Mouse (Mus musculus) forebrain, embryonic 15.5 days (tissue): Measurements from ENCODE around the gene BC029722. TPM values are rescaled to one million over a fixed set of nuclear protein-coding genes. Genes with fewer than 3 reads are reported as not detected.

ENCODE experiments used
- ATAC-seq: fragments of 200-750 bp; cut with Nextera tagmentation; replicated peaks from 2 replicates; pipeline ENCODE4 v1.8.0; 2017; ENCODE audit warnings: mild to moderate bottlenecking, moderate TSS enrichment, moderate library complexity
- H3K27ac ChIP-seq: fragments of 300-500 bp; sonication (generic); replicated peaks from 2 replicates; pipeline ENCODE4 v1.5.1; 2015; ENCODE audit warnings: mild to moderate bottlenecking, inconsistent platforms
- H3K27me3 ChIP-seq: fragments of 300-500 bp; sonication (generic); 2 replicates; pipeline ENCODE4 v1.6.1; 2015; ENCODE audit warnings: inconsistent platforms
- H3K36me3 ChIP-seq: fragments of 300-500 bp; sonication (generic); 2 replicates; pipeline ENCODE4 v1.6.1; 2015; ENCODE audit warnings: mild to moderate bottlenecking, inconsistent platforms
- H3K4me1 ChIP-seq: fragments of 300-500 bp; sonication (generic); 2 replicates; pipeline ENCODE4 v1.6.1; 2015; ENCODE audit warnings: inconsistent platforms
- H3K4me2 ChIP-seq: fragments of 300-500 bp; sonication (generic); replicated peaks from 2 replicates; pipeline ENCODE4 v1.6.1; 2015; ENCODE audit warnings: mild to moderate bottlenecking, inconsistent platforms
- H3K4me3 ChIP-seq: fragments of 300-500 bp; sonication (generic); 2 replicates; pipeline ENCODE4 v1.5.1; 2015; ENCODE audit warnings: mild to moderate bottlenecking, inconsistent platforms
- H3K9ac ChIP-seq: fragments of 300-500 bp; sonication (generic); replicated peaks from 2 replicates; pipeline ENCODE4 v1.6.1; 2015; ENCODE audit warnings: mild to moderate bottlenecking, inconsistent platforms
- H3K9me3 ChIP-seq: fragments of 300-500 bp; sonication (generic); 2 replicates; pipeline ENCODE4 v1.6.1; 2016; ENCODE audit warnings: inconsistent platforms
- WGBS: fragments of 180-500 bp; shearing (Covaris S2); methylation state at CpG from one replicate; pipeline ENCODE4 v1.1.7; 2015; ENCODE audit warnings: mixed read lengths; 5-methylcytosine and 5-hydroxymethylcytosine counted together
- polyA plus RNA-seq: library from polyadenylated mRNA; unstranded; fragments of >200 nt; fragmentation: Nextera tagmentation; extraction: Ambion mirVana; gene quantifications from 2 replicates; pipeline ENCODE4 v1.2.1, GENCODE M21; 2015

BC029722 gene
- polyA plus RNA-seq, 1 experiment from 2014 or later, result 32.5 TPM

GRCm38 (mm10) chr2:155817301-155818245 is 1.7 kb downstream of the BC029722 start:
- no peak overlapping the region for H3K4me2 ChIP-seq
- H3K27me3 ChIP-seq, result no peaks in the 10 kb centered on the region
- no peak overlapping the region for H3K4me3 ChIP-seq
- ATAC-seq, result no peak
- H3K9me3 ChIP-seq, result no peaks in the 10 kb centered on the region
- H3K9ac ChIP-seq, result no peak overlapping the region
- H3K4me1 ChIP-seq, result peaks cover 20% of the 10 kb centered on the region
- peaks cover 39% of the 10 kb centered on the region for H3K36me3 ChIP-seq
- 78% methylated on average over 10 of the region's 10 CpGs for WGBS
- no peak overlapping the region for H3K27ac ChIP-seq

GRCm38 (mm10) chr2:155816179-155816578 is 3.0 kb downstream of the BC029722 start:
- Histone ChIP-seq H3K9me3 (no peaks in the 10 kb centered on the region), H3K36me3 (peaks cover 27% of the 10 kb centered on the region), H3K4me2 (no peak overlapping the region), H3K9ac (no peak overlapping the region), H3K27me3 (no peaks in the 10 kb centered on the region), H3K27ac (no peak overlapping the region), H3K4me1 (peaks cover 20% of the 10 kb centered on the region), H3K4me3 (no peak overlapping the region)
- ATAC-seq, result no peak
- WGBS, result 90% methylated on average over 1 of the region's 1 CpGs

- 41% methylated on average over 5 of the region's 5 CpGs for WGBS
- H3K4me1 ChIP-seq, result peaks cover 20% of the 10 kb centered on the region
- no peak overlapping the region for H3K27ac ChIP-seq
Measured at GRCm38 (mm10) chr2:155814829-155815228, 4.4 kb downstream of the BC029722 start.

GRCm38 (mm10) chr2:155812637-155813036 is 6.6 kb downstream of the BC029722 start:
- Histone ChIP-seq H3K9me3 (no peaks in the 10 kb centered on the region), H3K27me3 (no peaks in the 10 kb centered on the region), H3K4me1 (peaks cover 2% of the 10 kb centered on the region; the same call in 1 of the 2 replicates), H3K4me3 (no peak overlapping the region), H3K4me2 (no peak overlapping the region), H3K9ac (no peak overlapping the region), H3K27ac (no peak overlapping the region), H3K36me3 (peaks cover 19% of the 10 kb centered on the region)
- ATAC-seq, result no peak
- 83% methylated on average over 4 of the region's 4 CpGs for WGBS

More at GRCm38 (mm10) chr2:155814829-155815228, 4.4 kb downstream of the BC029722 start:
- no peak for ATAC-seq
- Histone ChIP-seq H3K27me3 (no peaks in the 10 kb centered on the region), H3K9me3 (no peaks in the 10 kb centered on the region), H3K4me2 (no peak overlapping the region), H3K36me3 (peaks cover 19% of the 10 kb centered on the region), H3K9ac (no peak overlapping the region), H3K4me3 (no peak overlapping the region)

- 42% methylated on average over 16 of the region's 16 CpGs for WGBS
- Histone ChIP-seq H3K4me1 (no peaks in the 10 kb centered on the region), H3K9me3 (no peaks in the 10 kb centered on the region), H3K9ac (no peak overlapping the region), H3K27ac (no peak overlapping the region), H3K27me3 (no peaks in the 10 kb centered on the region), H3K4me2 (no peak overlapping the region), H3K36me3 (peaks cover 19% of the 10 kb centered on the region), H3K4me3 (no peak overlapping the region)
- peak; percentile 36; the same call in 1 of the 2 replicates for ATAC-seq
Measured at GRCm38 (mm10) chr2:155811821-155812396, 7.3 kb downstream of the BC029722 start.

- no peak overlapping the region for H3K4me3 ChIP-seq
- no peak overlapping the region for H3K27ac ChIP-seq
- peaks cover 12% of the 10 kb centered on the region for H3K36me3 ChIP-seq
- no peaks in the 10 kb centered on the region for H3K4me1 ChIP-seq
- no peaks in the 10 kb centered on the region for H3K9me3 ChIP-seq
- no peak for ATAC-seq
- H3K27me3 ChIP-seq, result no peaks in the 10 kb centered on the region
- H3K9ac ChIP-seq, result no peak overlapping the region
- 91% methylated on average over 4 of the region's 4 CpGs for WGBS
- no peak overlapping the region for H3K4me2 ChIP-seq
Measured at GRCm38 (mm10) chr2:155809620-155810019, 9.6 kb downstream of the BC029722 start.

GRCm38 (mm10) chr2:155807408-155807807 is 11.8 kb downstream of the BC029722 start:
- Histone ChIP-seq H3K27ac (no peak overlapping the region), H3K27me3 (no peaks in the 10 kb centered on the region), H3K9me3 (no peaks in the 10 kb centered on the region), H3K4me2 (no peak overlapping the region), H3K4me1 (no peaks in the 10 kb centered on the region), H3K4me3 (no peak overlapping the region), H3K36me3 (peaks cover 8% of the 10 kb centered on the region; the same call in 1 of the 2 replicates), H3K9ac (no peak overlapping the region)
- 74% methylated on average over 4 of the region's 4 CpGs for WGBS
- ATAC-seq, result no peak

- Histone ChIP-seq H3K36me3 (peaks cover 10% of the 10 kb centered on the region), H3K27me3 (no peaks in the 10 kb centered on the region), H3K4me2 (no peak overlapping the region), H3K4me3 (no peak overlapping the region), H3K9me3 (no peaks in the 10 kb centered on the region), H3K9ac (no peak overlapping the region), H3K4me1 (no peaks in the 10 kb centered on the region), H3K27ac (no peak overlapping the region)
- ATAC-seq, result no peak
- WGBS, result 71% methylated on average over 5 of the region's 5 CpGs
Measured at GRCm38 (mm10) chr2:155806548-155806947, 12.7 kb downstream of the BC029722 start.

GRCm38 (mm10) chr2:155805925-155806255 is 13.3 kb downstream of the BC029722 start:
- H3K36me3 ChIP-seq, result peaks cover 17% of the 10 kb centered on the region
- H3K9ac ChIP-seq, result no peak overlapping the region
- H3K4me1 ChIP-seq, result no peaks in the 10 kb centered on the region
- H3K27me3 ChIP-seq, result no peaks in the 10 kb centered on the region
- WGBS, result 88% methylated on average over 6 of the region's 6 CpGs
- H3K4me3 ChIP-seq, result no peak overlapping the region
- H3K9me3 ChIP-seq, result no peaks in the 10 kb centered on the region
- H3K4me2 ChIP-seq, result no peak overlapping the region
- no peak overlapping the region for H3K27ac ChIP-seq
- ATAC-seq, result no peak

GRCm38 (mm10) chr2:155805231-155805924 is 13.8 kb downstream of the BC029722 start:
- WGBS, result 48% methylated on average over 6 of the region's 6 CpGs
- Histone ChIP-seq H3K9ac (no peak overlapping the region), H3K4me1 (no peaks in the 10 kb centered on the region), H3K4me2 (no peak overlapping the region), H3K36me3 (peaks cover 19% of the 10 kb centered on the region), H3K27ac (no peak overlapping the region), H3K9me3 (no peaks in the 10 kb centered on the region), H3K4me3 (no peak overlapping the region), H3K27me3 (no peaks in the 10 kb centered on the region)
- ATAC-seq, result no peak

GRCm38 (mm10) chr2:155804053-155804452 is 15.2 kb downstream of the BC029722 start:
- Histone ChIP-seq H3K9ac (no peak overlapping the region), H3K4me3 (no peak overlapping the region), H3K9me3 (no peaks in the 10 kb centered on the region), H3K36me3 (peaks cover 27% of the 10 kb centered on the region), H3K4me1 (no peaks in the 10 kb centered on the region), H3K4me2 (no peak overlapping the region), H3K27me3 (no peaks in the 10 kb centered on the region), H3K27ac (no peak overlapping the region)
- no peak for ATAC-seq
- WGBS, result 83% methylated on average over 5 of the region's 5 CpGs

GRCm38 (mm10) chr2:155802761-155803160 is 16.5 kb downstream of the BC029722 start:
- no peak overlapping the region for H3K4me2 ChIP-seq
- H3K4me1 ChIP-seq, result no peaks in the 10 kb centered on the region
- H3K27me3 ChIP-seq, result no peaks in the 10 kb centered on the region
- H3K4me3 ChIP-seq, result no peak overlapping the region
- WGBS, result 56% methylated on average over 3 of the region's 3 CpGs
- ATAC-seq, result no peak
- peaks cover 34% of the 10 kb centered on the region for H3K36me3 ChIP-seq
- no peak overlapping the region for H3K27ac ChIP-seq
- H3K9me3 ChIP-seq, result no peaks in the 10 kb centered on the region
- no peak overlapping the region for H3K9ac ChIP-seq
